Mouse (Mus musculus) CH12.LX (cell line): ENCODE measurements around the gene Gldn.

ENCODE experiments used
- CHD2 ChIP-seq: IDR thresholded peaks from 2 replicates; pipeline ENCODE4 v1.6.1; 2011; ENCODE audit warnings: low read length, improper control_type of control experiment
- CTCF ChIP-seq, 2 experiments: IDR thresholded peaks in 1 of 2; conservative IDR thresholded peaks in 1 of 2; 2 replicates each; pipeline ENCODE4 v1.5.1; 2011 to 2012; ENCODE audit warnings: low read depth in 2 of 2, low read length in 2 of 2, improper control_type of control experiment in 1 of 2, inconsistent platforms in 1 of 2, mild to moderate bottlenecking in 1 of 2, moderate library complexity in 1 of 2
- ELF1 ChIP-seq: IDR thresholded peaks from 2 replicates; pipeline ENCODE4 v1.6.1; 2014; ENCODE audit warnings: low read depth, mild to moderate bottlenecking, inconsistent platforms, low read length, improper control_type of control experiment
- HCFC1 ChIP-seq: IDR thresholded peaks from 2 replicates; pipeline ENCODE4 v1.6.1; 2012; ENCODE audit warnings: low read depth, mild to moderate bottlenecking, inconsistent platforms, low read length, improper control_type of control experiment
- KAT2A ChIP-seq: IDR thresholded peaks from 2 replicates; pipeline ENCODE4 v1.6.1; 2012; ENCODE audit warnings: low read length, improper control_type of control experiment, inconsistent platforms; ENCODE audit not compliant: insufficient replicate concordance
- MAX ChIP-seq: IDR thresholded peaks from 2 replicates; pipeline ENCODE4 v1.6.1; 2011; ENCODE audit warnings: low read length, improper control_type of control experiment
- MYC ChIP-seq: IDR thresholded peaks from 2 replicates; pipeline ENCODE4 v1.6.1; 2011; ENCODE audit warnings: low read depth, mild to moderate bottlenecking, improper control_type of control experiment, low read length
- NELFE ChIP-seq: IDR thresholded peaks from 2 replicates; pipeline ENCODE4 v1.6.1; 2011; ENCODE audit warnings: low read depth, low read length, improper control_type of control experiment
- POLR2A ChIP-seq: IDR thresholded peaks from 2 replicates; pipeline ENCODE4 v1.6.1; 2011; ENCODE audit warnings: low read depth, mild to moderate bottlenecking, improper control_type of control experiment, low read length
- SMC3 ChIP-seq: IDR thresholded peaks from 2 replicates; pipeline ENCODE4 v1.6.1; 2011; ENCODE audit warnings: low read depth, low read length, improper control_type of control experiment
- ZKSCAN1 ChIP-seq: IDR thresholded peaks from 2 replicates; pipeline ENCODE4 v1.6.1; 2012; ENCODE audit warnings: low read depth, inconsistent platforms, low read length, improper control_type of control experiment, borderline replicate concordance
- ZNF384 ChIP-seq: IDR thresholded peaks from 2 replicates; pipeline ENCODE4 v1.6.1; 2012; ENCODE audit warnings: low read depth, low read length, improper control_type of control experiment, inconsistent platforms

- no peak for TF ChIP-seq ZKSCAN1
- no peak for TF ChIP-seq ELF1
- TF ChIP-seq MYC: no peak
- no peak for TF ChIP-seq KAT2A
- no peak for TF ChIP-seq CTCF (conservative IDR thresholded peaks at IDR 0.05 in 1 of 2, IDR thresholded peaks at IDR 0.05 in 1 of 2; ENCODE audit: low read depth in 2 of 2, low read length in 2 of 2)
- no peak for TF ChIP-seq POLR2A
- TF ChIP-seq HCFC1: no peak
- no peak for TF ChIP-seq NELFE
- TF ChIP-seq CHD2: no peak
- no peak for TF ChIP-seq SMC3
- TF ChIP-seq MAX: no peak
- TF ChIP-seq ZNF384: no peak
Measured at GRCm38 (mm10) chr9:54299389-54299788, 13.1 kb downstream of the Gldn start.
